ENCODE assay signal across 13 mouse cellular contexts in genomic region chr10:127524646-127525255, GRCm38 (mm10). TPM values are rescaled to one million over a fixed set of nuclear protein-coding genes. Genes with fewer than 3 reads are reported as not detected.
DNase-seq lines count a peak whose midpoint lies in the region; ATAC-seq and TF ChIP-seq lines count a peak whose summit lies in the region.
"Had no signal": no experiment of that assay in that cellular context is flagged by ENCODE, and none has a peak within 500 bp of the region (broad histone marks: within the 10 kb centered on the region; RNA-seq: fewer than 3 reads in every experiment).

No protein-coding gene starts in this region.

- H3K36me3 ChIP-seq in embryonic facial prominence, embryonic 11.5 days (replicated peaks; ENCODE audit: control insufficient read depth, insufficient read depth, low read depth, low read length) = no peaks in the 10 kb centered on the region
- H3K36me3 ChIP-seq in hindbrain, embryonic 15.5 days = no peaks in the 10 kb centered on the region
- H3K36me3 ChIP-seq in midbrain, embryonic 16.5 days (ENCODE audit: control insufficient read depth, insufficient read depth, low read length) = no peaks in the 10 kb centered on the region

- no peaks in the 10 kb centered on the region for H3K9me3 ChIP-seq in embryonic facial prominence, embryonic 11.5 days (replicated peaks; ENCODE audit: control insufficient read depth, low read length)
- H3K9me3 ChIP-seq in hindbrain, embryonic 15.5 days = no peaks in the 10 kb centered on the region
- H3K9me3 ChIP-seq in midbrain, embryonic 16.5 days (replicated peaks; ENCODE audit: control insufficient read depth, low read length, poor library complexity, severe bottlenecking) = no peaks in the 10 kb centered on the region
- H3K9me3 ChIP-seq: intestine, embryonic 15.5 days had no signal

- peaks cover 11% of the 10 kb centered on the region for H3K4me1 ChIP-seq in embryonic facial prominence, embryonic 11.5 days (ENCODE audit: control insufficient read depth, insufficient read depth, low read length)
- H3K4me1 ChIP-seq in hindbrain, embryonic 15.5 days (replicated peaks) = peaks cover 68% of the 10 kb centered on the region
- H3K4me1 ChIP-seq in midbrain, embryonic 16.5 days (ENCODE audit: control insufficient read depth, insufficient read depth, low read length) = peaks cover 55% of the 10 kb centered on the region

- peak overlapping the region; percentile 19 for H3K4me2 ChIP-seq in embryonic facial prominence, embryonic 11.5 days (ENCODE audit: low read depth, low read length)
- peak overlapping the region; percentile 95 for H3K4me2 ChIP-seq in hindbrain, embryonic 15.5 days
- 0 out of 2 replicates have a peak overlapping the region, but pooled peaks have one; percentile 17 for H3K4me2 ChIP-seq in midbrain, embryonic 16.5 days (ENCODE audit: low read length)
- H3K4me2 ChIP-seq: intestine, embryonic 15.5 days; liver, embryonic 11.5 days had no signal

- H3K4me3 ChIP-seq in embryonic facial prominence, embryonic 11.5 days (ENCODE audit: low read depth, low read length) = no peak overlapping the region
- H3K4me3 ChIP-seq in hindbrain, embryonic 15.5 days = no peak overlapping the region
- H3K4me3 ChIP-seq in midbrain, embryonic 16.5 days (ENCODE audit: low read depth, low read length) = no peak overlapping the region
- no peak overlapping the region for H3K4me3 ChIP-seq in gastrocnemius, adult 2 months
- H3K4me3 ChIP-seq: intestine, embryonic 15.5 days had no signal

- H3K27ac ChIP-seq in embryonic facial prominence, embryonic 11.5 days (replicated peaks; ENCODE audit: low read depth, low read length) = no peak overlapping the region
- peak overlapping the region; percentile 32 for H3K27ac ChIP-seq in hindbrain, embryonic 15.5 days (replicated peaks)
- H3K27ac ChIP-seq in midbrain, embryonic 16.5 days (ENCODE audit: low read length) = peak overlapping the region; percentile 40
- no peak overlapping the region for H3K27ac ChIP-seq in gastrocnemius, adult 2 months
- H3K27ac ChIP-seq: intestine, embryonic 15.5 days had no signal

- ATAC-seq in embryonic facial prominence, embryonic 11.5 days (replicated peaks; ENCODE audit: insufficient number of reproducible peaks, low FRiP score, low TSS enrichment, low read depth) = no peak
- no peak for ATAC-seq in hindbrain, embryonic 15.5 days (ENCODE audit: low FRiP score, low read depth)
- no peak for ATAC-seq in midbrain, embryonic 16.5 days
- ATAC-seq: intestine, embryonic 15.5 days had no signal

- peak; percentile 43 for DNase-seq in embryo, embryonic 11 days
- no peak for DNase-seq in embryo, embryonic 9.5 days (ENCODE audit: extremely low spot score)
- DNase-seq in embryonic facial prominence, embryonic 11.5 days (ENCODE audit: low spot score) = no peak
- DNase-seq in gastrocnemius, adult 2 months = no peak
- DNase-seq in heart, postnatal 36 days = no peak
- no peak for DNase-seq in c-Kit-positive CD71-positive TER-119-positive erythroid progenitor cells, embryonic 14.5 days (ENCODE audit: low spot score)
- DNase-seq: adrenal gland, adult 8-10 months; cerebellum, adult 11-12 months had no signal

- peaks cover 55% of the 10 kb centered on the region for H3K27me3 ChIP-seq in embryonic facial prominence, embryonic 11.5 days (ENCODE audit: control insufficient read depth, insufficient read depth, low read length)
- no peaks in the 10 kb centered on the region for H3K27me3 ChIP-seq in hindbrain, embryonic 15.5 days
- peaks cover 29% of the 10 kb centered on the region for H3K27me3 ChIP-seq in midbrain, embryonic 16.5 days (ENCODE audit: control insufficient read depth, insufficient read depth, low read depth, low read length)

- no peak overlapping the region for H3K9ac ChIP-seq in embryonic facial prominence, embryonic 11.5 days (replicated peaks; ENCODE audit: low read length)
- H3K9ac ChIP-seq in hindbrain, embryonic 15.5 days = no peak overlapping the region
- H3K9ac ChIP-seq in midbrain, embryonic 16.5 days (ENCODE audit: low read depth, low read length) = 0 out of 2 replicates have a peak overlapping the region, but pooled peaks have one; percentile 26
- H3K9ac ChIP-seq: intestine, embryonic 15.5 days had no signal

- no peak for TF ChIP-seq CTCF in gastrocnemius, adult 2 months (IDR thresholded peaks at IDR 0.05)

- WGBS in embryonic facial prominence, embryonic 11.5 days = 2% methylated on average over 21 of the region's 23 CpGs
- 3% methylated on average over 23 of the region's 23 CpGs for WGBS in hindbrain, embryonic 15.5 days
- WGBS in midbrain, embryonic 16.5 days = 3% methylated on average over 18 of the region's 23 CpGs

- intact Hi-C loops in gastrocnemius, adult 2 months (cut with DNase I) = no loop called here
- intact Hi-C loops in heart, postnatal 36 days (cut with DNase I) = no loop called here

RNA-seq across cellular contexts. Expression of gene Shmt2, which starts 2.5 kb away (rescaled TPM):
- 68.7 and 73.5 TPM in 2 replicates for polyA plus RNA-seq in embryonic facial prominence, embryonic 11.5 days (2014; fragmentation: Nextera tagmentation; extraction: Ambion mirVana)
- polyA plus RNA-seq in hindbrain, embryonic 15.5 days (2015; fragmentation: Nextera tagmentation; extraction: Ambion mirVana) = 56.2 and 64.8 TPM in 2 replicates
- 45.0 and 45.6 TPM in 2 replicates for polyA plus RNA-seq in midbrain, embryonic 16.5 days (2015; fragmentation: Nextera tagmentation; extraction: Ambion mirVana)
- 10 to 100 TPM; 22.7 to 28.9 TPM for total RNA-seq in gastrocnemius, adult 2 months (2021)
- 10 to 100 TPM; 43.8 to 44.3 TPM for total RNA-seq in heart, postnatal 36 days (2021)

RNA-seq across cellular contexts. Expression of gene Nxph4, which starts 9.6 kb away (rescaled TPM):
- polyA plus RNA-seq in embryonic facial prominence, embryonic 11.5 days (2014; fragmentation: Nextera tagmentation; extraction: Ambion mirVana) = 4.4 and 6.9 TPM in 2 replicates
- 161 and 194 TPM in 2 replicates for polyA plus RNA-seq in hindbrain, embryonic 15.5 days (2015; fragmentation: Nextera tagmentation; extraction: Ambion mirVana)
- polyA plus RNA-seq in midbrain, embryonic 16.5 days (2015; fragmentation: Nextera tagmentation; extraction: Ambion mirVana) = 62.1 and 66.7 TPM in 2 replicates
- total RNA-seq in gastrocnemius, adult 2 months (2021) = under 1 TPM; 0.17 to 0.23 TPM
- total RNA-seq in heart, postnatal 36 days (2021) = under 1 TPM; 0.28 to 0.41 TPM
- total RNA-seq: megakaryocyte, adult 5-6 weeks had no signal

RNA-seq across cellular contexts. Expression of gene Ndufa4l2, which starts 10.0 kb away (rescaled TPM):
- 2.1 and 2.8 TPM in 2 replicates for polyA plus RNA-seq in embryonic facial prominence, embryonic 11.5 days (2014; fragmentation: Nextera tagmentation; extraction: Ambion mirVana)
- 20.7 and 24.4 TPM in 2 replicates for polyA plus RNA-seq in hindbrain, embryonic 15.5 days (2015; fragmentation: Nextera tagmentation; extraction: Ambion mirVana)
- 17.6 and 19.7 TPM in 2 replicates for polyA plus RNA-seq in midbrain, embryonic 16.5 days (2015; fragmentation: Nextera tagmentation; extraction: Ambion mirVana)
- 10 to 100 TPM in 1 of 2 experiments, 1 to 10 TPM in 1; 8.1 to 16.5 TPM for total RNA-seq in gastrocnemius, adult 2 months (2021)
- 10 to 100 TPM; 26.0 to 27.6 TPM for total RNA-seq in heart, postnatal 36 days (2021)
- total RNA-seq: megakaryocyte, adult 5-6 weeks had no signal

RNA-seq across cellular contexts. Expression of gene Stac3, which starts 23.3 kb away (rescaled TPM):
- 0.49 TPM in 1 of 2 replicates, not detected in the other for polyA plus RNA-seq in embryonic facial prominence, embryonic 11.5 days (2014; fragmentation: Nextera tagmentation; extraction: Ambion mirVana)
- 2.5 and 2.9 TPM in 2 replicates for polyA plus RNA-seq in hindbrain, embryonic 15.5 days (2015; fragmentation: Nextera tagmentation; extraction: Ambion mirVana)
- polyA plus RNA-seq in midbrain, embryonic 16.5 days (2015; fragmentation: Nextera tagmentation; extraction: Ambion mirVana) = 1.3 and 2.1 TPM in 2 replicates
- total RNA-seq in gastrocnemius, adult 2 months (2021) = 100 to 1,000 TPM; 393 to 462 TPM
- under 1 TPM; 0.51 to 0.64 TPM for total RNA-seq in heart, postnatal 36 days (2021)

Comparison
In these comparisons a context has a peak if more than half of its experiments do, and no peak if none do; other contexts are left out.
1. H3K27ac ChIP-seq: peak in hindbrain, embryonic 15.5 days (single experiment) and midbrain, embryonic 16.5 days (single experiment); none in embryonic facial prominence, embryonic 11.5 days (single experiment) and gastrocnemius, adult 2 months (single experiment).
2. H3K4me2 ChIP-seq: peak in every context shown above with its lines; median percentile 95 in hindbrain, embryonic 15.5 days; 19 in embryonic facial prominence, embryonic 11.5 days; 17 in midbrain, embryonic 16.5 days.